Mouse (Mus musculus): Measurements from ENCODE around the gene Rbfox1. TPM values are rescaled to one million over a fixed set of nuclear protein-coding genes. Genes with fewer than 3 reads are reported as not detected.

Rbfox1 gene
- total RNA-seq, 2 experiments from 2014 or later: 81.5 to 93.4 TPM

DNA sequence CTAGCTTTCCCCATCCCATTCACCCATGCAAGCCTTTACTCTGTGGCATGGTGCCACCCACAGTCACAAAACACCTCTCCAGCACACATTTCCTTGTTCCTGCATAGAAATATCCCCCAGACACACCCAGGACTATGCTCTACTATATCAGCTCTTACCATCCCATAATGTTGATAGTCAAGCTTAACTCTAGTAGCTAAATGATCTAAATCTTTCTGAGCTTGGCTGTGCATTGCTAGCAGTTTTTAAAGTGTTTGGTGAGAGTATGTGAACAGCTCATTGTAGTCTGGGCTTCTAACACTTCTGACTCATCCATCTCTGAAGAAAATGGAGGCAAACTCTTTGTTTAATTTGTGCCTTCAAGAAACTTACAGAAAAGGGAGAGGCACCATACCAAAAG is 297.2 kb downstream of the Rbfox1 start:
- no peak for DNase-seq (ENCODE audit: low spot score in 2 of 2)

DNA sequence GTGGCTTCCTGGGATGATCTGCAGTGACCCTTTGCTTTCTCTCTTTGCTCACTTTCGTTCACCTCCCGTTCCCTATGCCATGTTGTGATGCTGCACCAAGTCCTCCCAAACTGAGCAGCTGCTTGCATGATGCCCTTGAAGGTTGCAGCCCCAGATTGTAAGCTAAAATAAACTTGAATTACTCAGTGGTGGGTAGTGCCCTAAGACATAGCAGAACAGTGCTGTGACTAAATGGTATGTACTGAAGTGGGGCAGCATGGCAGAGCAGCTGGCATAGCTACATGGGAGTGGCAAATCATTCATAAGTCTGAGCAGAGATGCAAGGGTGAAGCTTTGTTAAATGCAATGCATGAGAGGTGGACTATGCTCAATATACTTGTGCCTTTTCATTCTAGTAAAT is 307.2 kb downstream of the Rbfox1 start:
- DNase-seq (ENCODE audit: low spot score in 2 of 2): no peak

DNA sequence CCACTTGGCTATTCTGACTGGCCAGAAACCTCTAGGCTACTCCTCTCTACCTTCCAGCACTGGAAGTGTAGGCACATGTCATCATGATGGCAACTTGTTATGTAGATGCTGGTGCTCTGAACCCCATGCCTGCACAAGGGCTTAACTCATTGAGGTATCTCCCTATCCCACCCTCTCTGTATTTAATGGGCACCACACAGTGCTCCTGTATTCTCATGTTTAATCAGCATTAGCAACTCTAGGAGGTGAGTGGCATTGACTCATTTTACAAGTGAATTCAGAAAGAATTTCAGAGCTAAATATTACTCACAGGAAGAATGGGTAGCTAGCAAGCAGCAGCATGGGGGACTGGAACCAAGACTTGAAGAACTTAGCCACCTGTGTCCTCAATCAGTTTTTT is 321.3 kb downstream of the Rbfox1 start:
- DNase-seq (ENCODE audit: low spot score in 2 of 2): no peak

DNA sequence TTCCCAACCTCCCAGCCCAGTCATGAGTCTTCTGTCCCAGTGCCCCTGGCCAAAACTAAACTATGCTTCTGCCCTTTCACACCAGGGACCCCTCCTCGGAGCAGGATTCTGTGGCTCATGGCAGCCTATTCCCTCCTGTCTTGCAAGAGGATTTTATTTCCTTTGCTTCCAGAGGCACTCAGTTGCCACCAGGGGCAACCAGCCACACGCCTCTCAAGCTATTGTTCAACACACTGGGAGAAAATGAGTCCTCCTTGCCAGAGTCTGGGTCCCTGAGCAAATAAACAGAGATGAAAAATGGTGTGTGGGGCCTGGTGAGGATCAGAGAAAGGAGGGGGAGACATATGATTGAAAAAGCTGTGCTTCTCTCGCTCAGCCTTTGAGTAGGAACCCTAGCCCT is 327.8 kb downstream of the Rbfox1 start:
- DNase-seq (ENCODE audit: low spot score in 2 of 2): no peak

DNA sequence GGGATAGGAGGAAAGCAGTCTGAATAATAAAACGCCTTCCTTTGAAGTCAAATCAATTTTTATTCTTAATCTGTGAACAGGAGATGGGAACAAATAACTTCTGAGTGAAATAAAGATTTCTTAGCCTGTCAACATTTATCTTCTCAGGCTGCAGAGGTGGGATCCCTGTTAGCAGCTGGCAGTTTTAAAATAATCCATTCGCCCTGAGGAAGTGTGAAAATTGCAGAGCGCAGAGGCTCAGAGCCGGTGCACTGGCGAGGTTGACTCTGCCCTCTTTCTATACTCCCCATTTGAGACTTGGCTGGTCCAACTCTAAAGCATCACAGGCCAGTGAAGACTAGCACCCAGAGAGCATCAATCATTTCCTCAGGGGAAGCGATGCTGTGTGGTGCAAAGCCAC is 342.3 kb downstream of the Rbfox1 start:
- DNase-seq (ENCODE audit: low spot score in 2 of 2): no peak

DNA sequence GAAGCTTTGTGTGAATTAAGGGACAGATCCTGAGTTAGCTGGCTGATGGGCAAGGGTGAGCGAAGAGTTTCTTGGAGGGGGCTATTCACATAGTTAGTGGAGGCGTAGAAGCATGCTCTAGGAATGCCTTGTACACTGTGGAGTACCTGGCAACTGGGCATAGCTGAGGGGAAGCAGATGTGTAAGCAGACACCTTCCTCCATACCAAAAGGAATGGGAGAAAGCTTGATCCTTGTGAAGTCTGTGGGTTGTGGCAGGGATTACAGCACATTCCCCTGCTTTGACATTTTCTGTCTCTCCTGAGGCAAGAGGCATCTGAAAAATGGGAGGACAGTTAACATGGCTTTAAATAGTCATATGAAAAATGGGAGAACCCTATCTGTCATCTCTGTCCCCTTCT is 347.8 kb downstream of the Rbfox1 start:
- no peak for DNase-seq (ENCODE audit: low spot score in 2 of 2)

DNA sequence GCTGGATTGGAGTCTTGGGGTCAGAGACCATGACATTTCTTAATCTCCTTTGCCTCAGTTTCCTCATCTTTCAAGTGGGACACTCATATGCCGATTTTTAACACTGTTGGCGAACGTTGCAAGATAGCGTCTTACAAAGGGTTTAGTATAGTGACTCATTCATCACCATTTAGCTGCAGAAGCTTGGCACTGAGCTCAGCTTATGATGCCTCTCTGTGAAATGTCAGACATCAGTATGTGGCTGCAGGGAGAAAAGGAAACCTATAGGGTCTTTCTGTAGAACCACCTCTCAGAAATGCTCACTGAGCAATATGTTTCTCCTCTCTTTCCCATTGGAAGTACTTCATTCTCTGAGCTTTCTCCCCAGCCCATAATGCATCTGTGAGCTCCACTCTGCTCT is 356.2 kb downstream of the Rbfox1 start:
- DNase-seq (ENCODE audit: low spot score in 2 of 2): no peak

DNA sequence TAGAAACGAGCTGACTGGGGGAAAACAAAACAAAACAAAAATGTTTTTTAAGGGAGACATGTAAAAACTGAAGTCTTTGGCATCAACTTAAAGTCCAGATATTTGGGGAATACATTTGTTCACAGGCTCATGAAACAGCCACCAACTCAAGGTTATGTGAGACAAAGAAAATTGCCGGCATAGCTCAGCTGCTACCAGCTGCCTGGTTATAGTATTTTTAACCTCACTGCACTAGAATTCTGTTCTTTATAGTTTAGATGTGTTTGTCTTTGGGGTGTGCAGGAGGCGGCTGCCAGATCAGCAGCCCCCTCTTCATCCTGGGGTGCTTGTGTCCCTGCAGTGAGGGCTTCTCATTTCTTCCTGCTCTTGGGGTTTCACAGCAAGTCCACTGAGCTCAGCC is 357.3 kb downstream of the Rbfox1 start:
- DNase-seq (ENCODE audit: low spot score in 2 of 2): no peak

DNA sequence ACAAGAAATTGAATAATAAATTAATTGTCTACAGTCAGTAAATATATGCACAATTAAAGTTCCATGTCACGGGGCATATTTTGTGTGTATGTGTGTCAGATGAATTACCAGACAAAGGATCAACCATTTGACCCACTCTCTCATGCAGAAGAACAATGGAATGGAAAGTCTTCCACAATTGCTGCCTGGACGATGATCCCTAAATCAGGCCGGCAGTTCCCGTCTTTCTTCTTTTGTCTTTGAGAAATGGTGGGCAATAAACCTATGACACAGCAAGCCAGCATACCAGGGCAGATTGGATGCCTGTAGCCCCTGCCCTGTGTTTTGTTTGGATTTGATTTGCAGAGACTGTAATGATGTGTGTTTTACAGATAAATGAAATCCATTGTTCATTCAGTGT is 362.4 kb downstream of the Rbfox1 start:
- DNase-seq (ENCODE audit: low spot score in 2 of 2): no peak

DNA sequence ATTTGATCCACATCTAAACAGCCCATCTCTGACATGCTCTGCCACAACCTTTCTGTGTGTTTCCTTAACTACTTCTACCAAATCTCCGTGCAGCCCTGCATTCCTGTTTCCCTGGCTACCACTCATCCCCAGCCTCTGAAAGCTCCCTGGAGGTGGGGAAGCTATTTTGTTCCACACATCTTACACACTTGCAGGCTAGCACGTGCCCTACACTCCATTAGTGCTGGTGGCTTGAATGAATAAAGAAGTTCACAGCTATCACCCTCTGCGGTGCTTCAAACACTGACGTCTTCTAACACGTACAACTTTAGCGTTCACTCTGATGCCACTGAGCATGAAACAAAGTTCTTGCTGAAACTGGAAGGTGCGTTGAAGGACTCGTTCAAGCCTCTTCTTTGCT is 379.4 kb downstream of the Rbfox1 start:
- DNase-seq (ENCODE audit: low spot score in 2 of 2): no peak

DNA sequence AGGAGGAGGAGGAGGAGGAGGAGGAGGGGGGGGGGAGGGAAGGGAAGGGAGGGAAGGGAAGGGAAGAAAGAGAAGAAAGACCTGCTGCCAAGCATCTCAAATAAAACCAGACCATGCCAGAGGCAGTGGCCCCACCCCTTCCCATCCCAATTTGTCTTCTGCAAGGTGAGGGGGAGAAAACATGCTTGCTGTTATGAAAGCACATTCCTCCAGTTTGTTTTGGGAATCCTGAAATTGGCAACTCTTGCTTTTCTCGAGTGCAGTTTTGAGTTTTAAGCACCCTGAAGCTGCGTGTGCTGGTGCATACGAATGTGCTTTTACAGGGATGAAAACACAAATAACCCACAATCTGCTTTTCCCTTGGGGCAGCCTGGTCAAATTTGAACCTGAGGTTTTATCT is 380.5 kb downstream of the Rbfox1 start:
- no peak for DNase-seq (ENCODE audit: low spot score in 2 of 2)

DNA sequence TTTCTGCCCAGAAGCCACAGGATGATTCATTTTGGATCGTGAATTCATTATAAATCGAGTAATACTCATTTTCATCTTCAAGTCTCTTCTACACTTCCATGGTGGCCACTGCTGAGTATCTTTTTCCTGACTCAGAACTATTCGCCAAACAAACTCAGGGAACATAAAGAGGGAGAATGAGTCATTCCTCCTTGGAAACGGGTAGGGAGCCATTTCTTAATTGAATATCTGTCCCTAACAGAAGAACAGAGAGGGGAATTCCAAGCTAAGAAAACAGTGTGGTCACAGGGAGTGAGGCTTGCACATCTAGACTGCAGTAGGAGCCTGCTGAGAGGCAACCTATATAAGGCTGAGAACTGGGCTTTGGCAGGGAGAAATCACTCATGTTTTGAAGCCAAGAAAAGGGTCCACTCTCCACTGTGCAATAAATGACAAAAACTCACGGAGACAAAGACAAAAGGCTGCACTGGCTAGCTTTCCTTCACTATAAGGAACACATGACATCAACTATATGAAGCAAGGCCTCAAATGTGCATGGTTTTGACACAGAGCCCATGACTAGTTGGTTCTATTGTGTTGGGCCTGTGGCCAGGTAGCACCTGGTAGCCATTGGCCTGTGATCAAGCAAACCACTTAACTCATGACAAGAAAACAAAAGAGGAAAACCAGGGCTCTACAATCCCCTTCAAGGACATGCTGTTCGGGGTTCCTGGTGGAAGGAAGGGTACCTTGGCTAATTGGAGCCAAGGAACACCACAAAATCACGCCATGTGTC is 386.6 kb downstream of the Rbfox1 start:
- no peak for DNase-seq (ENCODE audit: low spot score in 2 of 2)

DNA sequence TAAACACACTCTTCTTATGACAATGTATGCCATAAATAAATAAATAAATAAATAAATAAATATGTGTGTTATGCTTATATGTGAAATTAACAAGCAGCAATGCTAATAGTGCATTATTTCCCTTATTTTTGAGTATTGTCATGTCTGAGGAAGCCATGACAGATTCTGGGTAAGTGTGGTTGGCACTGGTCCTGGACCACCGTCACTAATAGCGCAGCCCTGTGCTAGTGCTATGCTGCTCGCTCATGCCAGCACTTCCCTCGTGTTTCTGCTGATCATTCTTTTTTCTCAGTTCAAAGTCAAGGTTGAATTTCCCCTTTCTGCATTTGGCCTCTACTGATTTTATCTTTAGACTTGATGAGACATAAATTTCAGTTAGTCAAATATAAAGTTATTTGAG is 398.3 kb downstream of the Rbfox1 start:
- DNase-seq (ENCODE audit: low spot score in 2 of 2): no peak

DNA sequence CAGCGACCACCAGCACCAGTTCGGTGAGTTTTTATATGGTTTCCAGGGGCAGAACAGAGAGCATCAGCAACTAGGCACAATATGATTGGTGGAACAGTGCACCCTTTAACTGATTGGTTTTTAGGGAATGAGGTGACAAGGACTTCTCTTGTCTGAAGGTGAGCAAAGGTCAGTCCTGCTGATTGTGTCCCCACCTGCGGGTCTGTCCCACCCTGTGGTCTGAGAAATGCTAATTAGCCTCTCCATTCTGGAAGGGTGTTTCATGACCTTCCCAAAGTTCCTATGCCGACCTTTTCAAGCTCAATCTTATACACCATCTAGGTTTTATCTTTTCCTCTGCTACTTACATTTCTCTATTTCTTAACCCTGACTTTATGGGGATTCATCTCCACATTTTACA is 399.2 kb downstream of the Rbfox1 start:
- no peak for DNase-seq (ENCODE audit: low spot score in 2 of 2)

DNA sequence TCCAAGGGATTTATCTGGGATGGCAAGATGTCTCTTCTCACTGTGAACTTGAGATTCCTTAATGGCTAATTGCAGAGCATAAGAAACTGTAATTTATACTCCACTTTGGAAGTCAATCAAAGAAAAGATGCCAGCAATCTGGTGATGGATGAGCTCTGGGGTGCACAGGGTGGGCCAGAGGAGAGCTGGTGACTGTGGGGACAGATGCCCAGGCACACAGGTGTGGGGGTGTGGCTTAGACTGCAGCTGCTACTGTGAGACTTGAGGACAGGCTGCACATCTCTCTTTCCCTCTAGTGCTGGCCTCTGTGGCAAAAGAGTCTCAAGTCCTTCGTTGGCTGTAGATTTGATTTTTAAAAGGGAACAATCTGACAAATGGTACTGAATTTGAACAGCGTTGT is 402.5 kb downstream of the Rbfox1 start:
- DNase-seq (ENCODE audit: low spot score in 2 of 2): no peak

DNA sequence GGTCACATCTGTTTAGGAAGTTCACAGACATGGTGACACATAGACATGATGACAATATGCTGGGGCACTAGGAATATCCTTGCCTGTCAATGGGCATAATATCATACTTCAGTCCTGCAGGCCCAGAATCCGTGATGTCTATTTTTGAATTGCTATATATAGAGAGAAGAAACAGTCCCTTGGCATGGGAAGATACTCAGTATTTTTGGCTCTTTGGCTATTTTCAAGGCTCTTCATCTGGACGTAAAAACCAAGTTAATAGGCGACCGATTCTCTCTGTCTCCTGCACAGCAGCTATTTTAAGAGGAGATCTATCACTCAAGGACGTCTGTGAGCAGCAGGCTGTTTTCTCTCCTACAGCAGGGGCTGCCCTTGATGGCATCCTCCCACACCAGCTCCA is 415.0 kb downstream of the Rbfox1 start:
- DNase-seq (ENCODE audit: low spot score in 2 of 2): no peak

DNA sequence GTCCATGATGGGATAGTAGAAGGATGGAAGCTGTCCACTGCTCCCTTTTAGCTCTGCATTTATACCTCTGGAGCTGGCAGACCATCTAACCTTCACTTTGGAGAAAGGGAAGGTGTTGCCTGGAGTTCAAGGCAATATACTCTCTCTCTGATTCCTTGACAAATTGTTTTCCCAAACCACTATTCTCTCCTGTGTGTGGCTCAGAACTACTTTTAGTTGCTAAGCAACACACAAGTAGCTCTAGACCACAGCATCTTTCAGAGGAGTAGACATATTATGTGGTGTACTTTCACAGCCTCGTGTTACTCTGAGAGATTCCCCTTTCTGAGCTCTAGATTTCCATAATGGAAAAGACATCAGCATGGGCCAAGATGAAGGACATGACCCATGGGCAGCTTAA is 417.9 kb downstream of the Rbfox1 start:
- no peak for DNase-seq (ENCODE audit: low spot score in 2 of 2)

DNA sequence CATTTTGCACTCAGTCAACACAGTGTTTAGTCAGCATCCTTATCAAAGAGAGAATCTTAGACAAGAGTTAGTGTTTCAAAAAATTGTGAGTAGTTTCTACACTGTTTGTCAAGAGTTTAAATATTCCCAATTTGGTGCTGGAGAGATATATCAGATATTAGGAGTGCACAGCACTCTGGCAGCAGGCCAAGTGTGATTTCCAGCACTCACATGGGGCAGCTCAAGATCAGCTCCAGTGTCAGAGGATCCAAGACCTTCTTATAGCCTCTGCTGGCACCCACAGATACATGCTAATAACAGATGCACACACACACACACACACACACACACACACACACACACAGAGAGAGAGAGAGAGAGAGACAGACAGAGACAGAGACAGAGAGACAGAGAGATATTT is 424.8 kb downstream of the Rbfox1 start:
- no peak for DNase-seq (ENCODE audit: low spot score in 2 of 2)

DNA sequence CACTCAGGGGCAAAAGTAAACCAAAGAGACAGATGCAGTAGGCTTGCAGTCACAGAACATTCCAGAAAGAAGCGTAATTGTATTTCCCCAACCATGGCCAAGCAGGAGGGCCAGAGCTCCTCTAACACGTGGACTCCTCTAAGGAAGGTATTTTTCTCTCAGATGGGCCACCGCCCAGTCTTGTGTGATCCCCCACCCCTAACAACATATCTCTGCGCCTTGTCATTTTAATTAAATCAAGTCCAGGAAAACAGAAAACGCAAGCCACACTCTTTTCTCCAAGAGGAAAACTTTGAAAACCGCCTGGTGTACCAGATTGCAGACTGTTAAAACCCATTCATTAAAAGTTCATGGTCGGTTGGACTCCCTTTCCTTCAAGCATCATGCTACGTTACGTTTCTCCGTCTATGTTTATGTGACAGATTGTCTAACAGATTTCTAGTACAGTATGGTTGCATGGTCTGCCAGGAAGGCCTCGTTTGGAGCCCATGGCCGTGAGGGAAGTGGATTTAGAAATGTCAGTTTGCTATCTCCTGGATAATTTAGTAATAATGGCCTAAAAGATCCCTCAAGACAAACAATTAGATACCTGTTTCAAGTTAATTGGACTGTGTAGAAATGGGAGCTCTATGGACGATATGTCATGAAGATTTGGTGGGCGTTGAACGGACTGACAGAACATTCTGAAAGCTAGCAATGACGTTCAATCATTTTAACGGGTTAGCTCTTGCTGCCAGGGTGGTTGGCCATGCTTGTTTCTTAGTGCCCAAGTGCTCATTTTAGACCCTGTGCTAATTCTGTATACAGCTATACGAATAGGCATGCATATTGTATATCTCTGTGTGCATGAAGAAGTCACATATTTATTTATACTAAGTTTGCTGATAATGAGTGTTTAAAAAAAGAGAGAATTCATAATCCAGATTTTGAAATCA is 425.9 kb downstream of the Rbfox1 start:
- DNase-seq (ENCODE audit: low spot score in 2 of 2): no peak

DNA sequence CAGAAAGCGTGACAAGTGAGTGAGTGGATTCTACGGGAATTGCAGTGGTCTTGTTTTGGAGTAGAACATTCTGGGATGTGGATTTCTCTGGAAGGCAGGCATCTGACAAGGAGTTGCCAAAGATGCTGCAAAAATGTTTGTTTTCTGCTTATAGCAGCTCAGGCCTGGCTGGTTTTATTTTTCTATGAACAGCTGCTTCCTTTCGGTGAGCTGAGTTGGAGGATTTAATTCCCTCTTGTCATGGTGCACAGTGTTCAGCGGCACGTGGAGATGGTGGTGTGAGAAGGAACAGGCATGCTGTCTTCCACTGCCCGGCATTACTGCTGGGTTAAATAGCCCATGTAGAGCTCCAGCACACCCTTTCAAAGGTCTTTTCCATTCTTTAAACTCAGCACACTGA is 428.5 kb downstream of the Rbfox1 start:
- DNase-seq (ENCODE audit: low spot score in 2 of 2): no peak

DNA sequence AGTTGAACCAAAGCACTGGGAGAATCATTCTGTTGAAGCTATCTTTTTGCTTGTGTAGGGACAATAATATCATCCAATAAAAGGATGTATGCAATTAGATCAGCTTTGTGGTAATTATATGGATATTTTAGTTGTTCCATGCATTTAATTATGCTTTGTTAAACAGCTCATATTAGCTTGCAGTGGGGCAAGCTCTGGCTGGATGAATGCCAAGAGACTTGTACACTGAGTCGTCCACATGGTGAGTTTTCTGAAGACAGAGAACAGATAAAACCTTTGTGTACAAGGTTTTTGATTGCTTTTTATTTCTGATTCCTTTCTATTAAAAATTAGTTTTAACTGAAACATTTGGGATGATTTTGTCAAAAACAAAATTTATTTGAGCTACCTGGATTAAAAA is 439.7 kb downstream of the Rbfox1 start:
- DNase-seq (ENCODE audit: low spot score in 2 of 2): no peak

DNA sequence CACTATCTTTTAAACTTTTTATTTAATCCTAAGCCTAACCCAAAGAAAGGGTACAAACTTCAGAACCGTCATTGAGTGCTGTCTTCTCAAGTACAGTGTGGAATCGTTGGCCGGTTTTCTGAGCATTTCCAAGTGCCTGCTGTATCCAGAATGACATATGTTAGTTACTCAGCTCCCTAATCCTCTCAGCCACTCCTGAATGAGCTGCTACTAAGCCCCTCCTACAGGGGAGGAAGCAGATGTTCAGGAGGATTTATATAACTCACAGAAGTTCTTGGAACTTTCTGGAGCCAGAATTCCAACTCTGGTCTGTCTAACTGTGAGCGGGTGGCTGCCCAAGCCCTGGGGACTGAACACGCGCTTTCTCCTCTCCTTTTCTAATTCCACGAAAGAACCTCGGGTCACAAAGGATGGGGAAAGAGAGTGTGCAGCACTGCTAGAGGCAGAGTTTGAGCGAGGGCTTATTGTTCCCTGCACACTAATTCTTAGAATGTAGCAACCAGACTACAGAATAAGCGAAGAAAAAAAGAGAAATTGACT is 446.3 kb downstream of the Rbfox1 start:
- no peak for DNase-seq (ENCODE audit: low spot score in 2 of 2)
